Mouse (Mus musculus): ENCODE measurements around the gene Rora.

Gene Rora

DNA sequence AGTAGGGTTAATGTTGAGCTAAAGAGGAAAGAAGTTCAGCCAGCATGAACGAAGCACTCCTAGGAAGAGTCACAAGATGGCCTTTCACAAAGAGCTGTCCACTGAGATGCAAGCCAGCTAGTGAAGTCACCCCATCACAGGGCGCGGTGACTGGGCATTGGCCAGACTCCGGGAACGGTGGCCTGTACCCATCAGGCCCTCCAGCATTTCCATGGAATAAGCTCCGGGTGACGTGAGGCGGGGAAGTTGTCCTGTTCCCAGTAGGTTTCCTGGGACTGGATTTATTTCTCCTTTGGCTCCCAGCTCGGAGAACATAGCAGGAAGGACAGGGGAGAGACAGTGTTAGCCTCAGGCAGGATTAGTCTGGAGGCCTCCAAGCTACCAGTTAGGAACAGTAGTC is 481.0 kb downstream of the Rora start:
- in situ Hi-C loops (cut with MboI, MseI) = loop anchor here (10.0 kb wide), 1 partner anchor 800 kb away; no protein-coding TSS in a partner anchor

DNA sequence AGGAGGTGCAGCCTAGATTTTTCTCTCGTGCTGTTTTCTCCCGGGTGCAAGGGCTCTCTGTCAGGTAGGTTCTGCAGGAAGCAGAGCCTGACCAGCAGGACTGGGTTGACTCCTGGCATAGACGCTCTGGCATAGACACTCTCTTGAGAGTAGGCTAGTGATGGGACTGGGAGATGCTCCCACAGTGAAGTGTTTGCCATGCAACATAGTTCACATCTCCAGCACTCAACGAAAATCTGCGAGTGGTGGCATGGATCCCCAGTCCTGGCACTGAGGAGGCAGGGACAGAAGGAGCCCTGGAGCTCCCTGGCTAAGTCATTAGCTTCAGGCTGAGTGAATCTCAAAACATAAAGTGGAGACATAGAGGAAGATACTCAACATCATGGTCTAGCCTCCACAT is 483.2 kb downstream of the Rora start:
- in situ Hi-C loops (cut with MboI, MseI) = loop anchor here (10.0 kb wide), 1 partner anchor 798 kb away; no protein-coding TSS in a partner anchor

DNA sequence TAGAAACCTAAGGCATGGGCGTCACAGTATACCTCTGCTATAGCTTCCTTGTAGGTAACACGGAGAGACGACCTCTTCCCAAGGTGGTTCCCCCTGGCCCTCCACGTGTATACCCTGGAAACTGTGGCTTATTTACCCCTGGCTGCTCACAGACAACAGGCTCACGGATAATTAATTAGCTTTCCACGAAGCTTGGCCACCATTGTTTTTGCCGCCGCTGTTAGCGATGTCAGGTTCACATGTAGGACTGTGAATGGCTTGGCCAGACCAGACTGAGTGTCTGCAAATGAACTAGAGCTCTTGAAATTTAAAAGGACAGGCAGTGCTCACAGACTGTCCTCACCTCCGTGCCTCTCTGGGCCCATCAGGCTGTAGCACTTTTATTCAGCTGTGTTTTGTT is 483.8 kb downstream of the Rora start:
- in situ Hi-C loops (cut with MboI, MseI) = loop anchor here (10.0 kb wide), 1 partner anchor 797 kb away; no protein-coding TSS in a partner anchor

DNA sequence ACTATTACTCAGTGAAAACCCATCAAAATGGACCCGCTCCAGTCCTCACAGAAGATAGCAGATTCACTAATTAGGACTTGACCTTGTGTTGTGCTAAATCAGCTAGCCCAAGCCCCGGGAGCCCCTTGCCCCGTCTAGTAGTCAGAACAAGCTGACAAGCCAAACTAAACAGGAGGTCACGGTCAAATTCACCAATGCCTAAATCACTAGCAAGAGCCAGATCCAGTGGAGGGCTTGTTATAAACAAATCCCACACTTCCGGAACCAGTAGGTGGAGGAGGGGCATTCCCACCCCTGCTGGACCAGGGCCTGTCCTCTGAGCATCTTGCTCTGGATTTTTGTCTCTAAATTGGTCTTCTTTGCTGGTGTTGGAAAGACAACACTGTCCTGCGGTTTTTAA is 486.6 kb downstream of the Rora start:
- in situ Hi-C loops (cut with MboI, MseI) = no loop called here

DNA sequence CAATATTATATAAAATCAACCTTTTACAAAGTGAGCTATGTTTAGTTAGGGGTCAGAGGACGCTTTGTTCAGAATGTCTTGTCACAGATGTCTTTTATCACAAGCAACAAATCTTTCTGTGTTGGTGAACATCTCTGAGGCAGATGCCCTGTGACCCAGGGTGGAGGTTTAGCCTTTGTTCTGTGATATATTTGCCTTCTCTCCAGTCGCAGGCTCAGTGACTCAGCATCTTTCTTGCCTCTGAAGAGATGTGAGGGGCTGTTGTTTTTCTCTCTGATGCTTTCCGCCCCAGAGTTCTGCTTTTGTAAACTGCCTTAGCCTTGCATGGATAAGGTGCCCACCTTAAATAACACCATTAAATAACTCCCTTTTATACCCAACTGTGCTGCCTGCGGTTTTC is 488.3 kb downstream of the Rora start:
- in situ Hi-C loops (cut with MboI, MseI) = no loop called here

DNA sequence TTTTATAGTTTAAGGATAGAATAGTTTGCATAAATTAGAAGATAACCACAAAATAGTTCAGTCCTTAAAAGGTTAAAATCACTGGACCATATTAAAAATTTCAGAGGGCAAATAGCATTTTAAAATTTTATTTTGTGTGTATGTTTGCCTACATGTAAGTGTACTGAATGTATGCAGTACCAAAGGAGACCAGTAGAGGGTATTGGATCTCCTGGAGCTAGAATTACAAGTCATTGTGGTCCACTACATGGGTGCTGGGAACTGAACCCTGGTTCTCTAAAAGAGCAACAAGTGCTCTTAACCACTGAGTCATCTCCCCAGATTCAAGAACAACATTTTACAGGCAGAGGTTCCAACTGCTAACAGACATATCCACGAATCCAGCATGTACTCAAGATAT is 493.4 kb downstream of the Rora start:
- in situ Hi-C loops (cut with MboI, MseI) = no loop called here

DNA sequence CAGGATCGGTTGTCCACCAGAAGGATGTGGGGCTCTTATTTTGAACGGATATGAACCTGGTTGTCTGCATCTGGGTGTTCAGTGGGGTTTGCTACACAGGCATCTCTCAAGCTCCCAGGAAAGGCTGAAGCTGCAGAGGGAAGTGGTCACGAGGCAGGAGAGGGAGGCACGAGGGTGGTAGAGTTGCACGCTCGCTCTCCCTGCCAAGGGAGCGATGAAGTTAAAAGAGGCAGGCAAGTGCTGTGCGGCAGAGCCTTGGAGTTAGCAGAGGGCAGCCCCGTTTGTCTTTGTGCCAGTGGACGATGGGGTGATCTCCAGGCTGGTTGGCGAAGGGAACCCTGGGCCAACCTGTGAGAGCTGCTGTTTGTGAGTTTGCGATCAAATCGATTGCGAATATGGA is 496.6 kb downstream of the Rora start:
- in situ Hi-C loops (cut with MboI, MseI) = no loop called here

DNA sequence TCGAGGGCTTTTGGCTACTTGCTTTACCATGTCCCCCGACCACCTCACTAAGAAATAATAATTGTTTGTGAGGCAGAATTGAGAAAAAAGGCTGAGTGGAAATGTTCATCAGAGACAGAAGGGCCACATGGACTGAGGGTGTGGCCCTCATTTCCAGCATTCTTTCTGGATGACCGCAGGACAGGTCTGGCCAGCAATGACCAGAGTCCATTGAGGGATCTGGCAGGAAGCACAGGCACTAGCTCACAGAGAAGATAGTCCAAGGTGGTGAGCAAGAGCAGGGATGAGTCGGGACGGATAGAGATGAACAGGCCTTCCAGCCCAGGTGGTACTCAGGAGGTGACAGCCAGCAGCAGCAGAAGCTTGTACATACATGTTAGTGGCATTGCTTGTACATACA is 501.1 kb downstream of the Rora start:
- in situ Hi-C loops (cut with MboI, MseI) = no loop called here

DNA sequence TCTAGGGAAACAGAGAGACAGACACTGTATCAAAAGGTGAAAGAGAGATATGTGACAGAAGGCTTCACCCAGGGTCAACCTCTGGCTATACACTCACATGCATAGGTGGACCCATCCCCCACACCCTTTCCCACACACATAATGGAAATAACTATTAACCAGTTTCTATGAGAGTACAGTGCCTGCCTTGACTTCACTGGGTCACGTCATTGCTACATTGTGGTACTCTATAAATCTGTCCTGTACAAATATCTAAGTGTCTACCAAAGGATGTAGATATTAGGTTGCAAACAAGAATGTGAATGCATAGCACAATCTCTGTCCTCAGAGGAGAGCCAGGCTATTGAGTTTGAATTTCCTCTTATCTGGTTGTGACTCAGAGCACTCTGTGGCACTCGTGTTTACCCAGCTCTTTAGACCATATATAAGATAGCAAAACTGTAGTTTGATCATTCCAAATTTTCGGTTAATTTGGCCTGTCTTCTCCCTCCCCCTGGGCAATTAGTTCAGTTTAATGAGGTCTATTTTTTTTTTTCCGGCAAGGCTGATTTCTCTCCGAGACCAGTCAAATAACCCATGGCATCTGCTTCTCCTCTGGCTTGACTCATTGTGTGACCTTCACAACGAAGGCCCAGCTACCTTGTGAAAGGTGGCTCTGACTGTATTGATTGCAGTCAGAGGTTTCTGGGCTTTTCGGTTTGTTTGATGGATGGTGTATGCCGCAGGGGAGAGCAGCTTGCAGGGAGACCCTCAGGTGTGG is 502.4 kb downstream of the Rora start:
- in situ Hi-C loops (cut with MboI, MseI) = no loop called here

DNA sequence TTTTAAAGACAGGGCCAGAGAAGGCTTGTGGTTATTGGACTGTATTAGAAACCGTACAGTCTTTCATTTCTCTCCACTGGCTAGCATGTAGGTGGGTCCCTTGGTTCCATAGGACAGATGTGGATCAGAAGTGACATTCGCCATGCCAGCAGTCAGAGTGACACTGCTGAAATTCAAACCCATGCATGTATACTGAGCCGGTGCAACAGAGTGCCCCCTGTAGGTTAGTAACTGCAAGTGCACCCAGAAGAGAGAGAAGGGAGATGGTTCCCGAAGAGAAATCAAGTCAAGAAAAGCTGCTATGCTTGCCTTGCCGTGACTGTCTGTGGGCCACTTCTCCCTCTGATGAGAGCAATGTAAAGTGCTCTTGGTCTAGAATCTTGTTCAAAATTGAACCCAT is 507.2 kb downstream of the Rora start:
- in situ Hi-C loops (cut with MboI, MseI) = no loop called here

DNA sequence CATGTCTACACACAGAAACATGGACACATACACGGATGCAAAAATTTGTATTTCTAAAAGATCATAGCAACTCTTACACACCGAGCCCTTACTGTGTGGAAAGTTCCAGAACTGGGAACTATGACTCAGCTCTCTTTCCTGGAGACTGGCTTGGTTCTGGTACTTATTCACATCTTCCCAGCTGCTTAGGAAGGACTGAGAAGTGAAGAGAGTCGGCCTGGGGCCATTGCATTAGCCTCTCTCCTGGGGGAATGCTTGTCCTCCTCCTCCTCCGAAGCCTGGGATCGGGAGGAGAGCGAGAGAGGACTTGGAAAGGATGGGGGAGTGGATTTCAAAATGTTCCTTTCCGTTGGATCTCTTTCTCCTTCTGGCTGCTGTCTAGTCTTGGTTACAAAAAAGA is 511.1 kb downstream of the Rora start:
- in situ Hi-C loops (cut with MboI, MseI) = no loop called here

DNA sequence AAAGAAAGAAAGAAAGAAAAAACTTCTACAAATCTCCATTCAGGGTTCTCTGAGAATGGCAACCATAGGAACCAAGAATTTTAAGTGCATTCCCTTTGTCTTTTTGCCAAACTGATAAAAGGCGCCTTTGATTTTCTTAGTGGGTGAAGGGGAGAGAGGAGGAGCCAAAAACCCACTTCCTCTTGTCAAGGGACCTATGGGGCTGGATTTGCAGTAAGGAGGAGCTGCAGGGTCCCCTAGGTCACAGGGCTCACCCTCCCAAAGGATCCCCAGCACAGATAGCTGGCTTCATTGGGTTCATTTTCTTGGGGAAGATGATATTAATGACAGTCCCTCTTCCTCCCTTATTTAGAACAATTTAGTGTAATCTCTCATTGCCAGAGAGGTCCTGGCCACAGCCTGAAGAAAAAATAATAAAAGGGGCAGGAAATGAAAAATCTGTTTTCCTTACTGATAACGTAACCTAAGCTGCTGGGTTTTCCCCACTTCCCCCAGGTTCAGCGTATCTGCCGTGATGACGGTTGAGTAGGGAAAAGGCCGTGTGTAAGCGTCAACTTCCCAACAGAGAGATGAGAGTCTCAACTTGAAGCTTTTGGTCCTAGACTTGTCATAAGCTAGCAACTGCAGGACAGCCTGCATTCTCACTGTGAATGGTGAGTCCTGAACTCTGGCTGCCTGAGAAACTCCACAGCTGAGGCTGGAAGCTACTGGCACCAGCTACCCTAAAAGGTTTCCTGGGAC is 511.7 kb downstream of the Rora start:
- in situ Hi-C loops (cut with MboI, MseI) = no loop called here

DNA sequence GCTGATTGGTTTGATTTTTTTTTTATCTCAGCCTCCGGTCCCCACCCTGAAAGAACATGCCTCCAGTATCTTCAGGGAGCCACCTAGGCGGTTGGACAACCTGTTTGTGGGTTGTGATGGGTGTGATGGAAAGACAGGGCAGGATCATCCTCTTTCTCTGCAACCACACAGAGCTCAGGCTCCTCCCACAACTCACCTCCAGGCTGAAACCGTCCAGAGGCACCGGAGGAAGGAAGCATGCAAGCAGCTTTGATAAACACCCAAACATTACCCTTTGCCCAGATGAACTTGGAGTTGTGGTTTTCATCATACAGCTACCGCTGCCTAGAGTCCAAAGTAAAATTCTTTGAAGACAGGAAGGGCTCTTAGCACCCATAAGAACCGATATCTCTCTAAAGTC is 520.5 kb downstream of the Rora start:
- in situ Hi-C loops (cut with MboI, MseI) = no loop called here

DNA sequence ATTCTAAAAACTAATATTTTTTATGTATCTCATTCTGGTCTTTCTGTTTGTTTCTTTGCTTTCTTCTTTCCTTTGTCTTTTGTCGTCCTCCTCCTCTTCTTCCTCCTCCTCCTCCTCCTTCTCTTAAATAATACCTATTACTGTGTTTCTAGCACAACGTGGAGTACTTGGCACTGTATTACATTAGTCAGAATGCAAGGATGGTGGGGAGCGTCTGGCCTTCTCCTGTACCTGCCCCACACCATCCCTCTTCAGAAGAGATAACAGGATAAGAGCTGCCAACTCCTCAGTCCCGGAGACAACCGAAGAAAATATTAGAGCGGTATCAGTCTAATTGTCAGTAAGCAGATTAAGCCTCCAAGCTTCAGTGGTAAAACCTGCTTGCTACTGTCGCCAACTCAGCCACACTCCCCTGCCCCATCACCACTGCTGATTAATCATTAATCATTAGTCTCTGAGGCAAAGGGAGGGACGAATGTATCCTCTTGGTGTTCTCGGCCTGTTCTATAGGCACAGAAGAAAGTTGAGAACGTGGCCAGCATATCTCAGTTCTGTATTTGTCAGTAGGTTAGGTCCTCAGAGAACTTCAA is 521.0 kb downstream of the Rora start:
- in situ Hi-C loops (cut with MboI, MseI) = loop anchor here (5.0 kb wide), 1 partner anchor 103 kb away; no protein-coding TSS in a partner anchor

DNA sequence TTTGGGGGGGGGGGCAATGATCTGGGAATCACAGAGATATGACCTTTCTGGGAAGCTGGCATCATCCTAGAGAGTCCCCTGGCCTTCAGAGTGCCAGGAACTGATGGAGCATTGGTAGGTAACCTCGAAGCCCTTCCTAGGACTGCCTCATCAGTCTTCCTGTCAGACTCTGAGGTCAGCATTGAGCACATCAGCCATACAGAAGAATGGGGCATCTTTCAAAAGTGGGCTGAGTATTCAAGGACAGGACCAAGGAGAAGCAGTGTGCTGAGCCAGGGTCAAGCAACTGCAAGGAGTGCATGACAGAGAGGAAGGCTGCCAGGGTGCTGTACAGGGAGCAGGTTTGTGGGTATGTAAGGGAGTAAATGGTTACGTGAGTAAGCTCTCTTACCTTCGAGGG is 523.4 kb downstream of the Rora start:
- in situ Hi-C loops (cut with MboI, MseI) = loop anchor here (5.0 kb wide), 1 partner anchor 100 kb away; no protein-coding TSS in a partner anchor

DNA sequence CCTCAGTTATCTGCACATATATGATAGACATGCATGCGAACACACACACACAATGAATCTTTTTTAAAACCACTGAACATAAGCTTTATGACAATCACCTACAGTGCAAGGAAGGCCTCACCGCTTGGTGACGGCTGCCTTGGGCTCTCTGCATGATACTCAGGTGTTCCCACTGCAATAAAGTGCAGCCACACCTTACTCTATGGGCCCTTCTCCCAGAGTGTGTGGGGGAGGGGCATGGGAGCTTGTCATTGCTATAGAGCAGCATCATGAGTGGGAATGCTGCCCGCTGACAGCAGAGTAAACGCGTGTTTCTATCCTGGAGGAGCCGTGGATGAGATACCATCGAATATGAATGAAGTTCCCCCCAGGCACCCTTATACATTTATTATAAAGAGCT is 525.6 kb downstream of the Rora start:
- in situ Hi-C loops (cut with MboI, MseI) = loop anchor here (5.0 kb wide), 1 partner anchor 98 kb away; no protein-coding TSS in a partner anchor

DNA sequence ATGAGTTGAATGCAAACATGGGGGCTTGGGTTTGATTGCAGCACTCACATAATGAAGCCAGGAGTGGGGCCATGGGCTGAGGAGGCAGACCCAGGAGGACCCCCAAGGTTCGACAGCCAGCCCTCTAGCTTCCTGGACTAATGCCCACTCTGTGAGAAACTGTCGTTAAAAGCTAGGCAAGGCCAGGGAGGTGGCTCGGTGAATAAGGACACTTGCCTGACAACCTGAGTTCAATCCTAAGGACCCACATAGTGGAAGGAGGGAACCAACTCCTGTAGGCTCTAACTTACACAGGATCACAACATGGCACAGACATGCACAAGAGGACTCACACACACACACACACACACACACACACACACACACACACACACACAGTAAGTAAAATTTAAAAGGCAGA is 527.4 kb downstream of the Rora start:
- in situ Hi-C loops (cut with MboI, MseI) = no loop called here

DNA sequence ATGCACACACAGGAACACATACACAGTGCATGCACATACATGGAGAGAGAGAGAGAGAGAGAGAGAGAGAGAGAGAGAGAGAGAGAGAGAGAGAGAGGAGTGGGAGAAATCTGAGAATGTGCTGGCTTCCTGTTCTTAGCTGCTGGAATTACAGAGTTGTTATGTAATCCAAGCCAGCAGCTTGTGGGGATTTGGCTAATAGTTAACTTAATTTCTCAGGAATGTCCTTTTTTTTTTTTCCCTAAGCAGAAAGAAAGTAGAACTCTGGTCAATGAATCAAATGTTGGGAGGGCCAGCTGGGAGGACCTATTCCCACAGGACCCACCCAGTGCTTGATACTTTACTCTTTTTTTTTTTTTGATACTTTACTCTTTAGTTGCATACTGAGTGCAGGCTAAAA is 527.8 kb downstream of the Rora start:
- in situ Hi-C loops (cut with MboI, MseI) = no loop called here

DNA sequence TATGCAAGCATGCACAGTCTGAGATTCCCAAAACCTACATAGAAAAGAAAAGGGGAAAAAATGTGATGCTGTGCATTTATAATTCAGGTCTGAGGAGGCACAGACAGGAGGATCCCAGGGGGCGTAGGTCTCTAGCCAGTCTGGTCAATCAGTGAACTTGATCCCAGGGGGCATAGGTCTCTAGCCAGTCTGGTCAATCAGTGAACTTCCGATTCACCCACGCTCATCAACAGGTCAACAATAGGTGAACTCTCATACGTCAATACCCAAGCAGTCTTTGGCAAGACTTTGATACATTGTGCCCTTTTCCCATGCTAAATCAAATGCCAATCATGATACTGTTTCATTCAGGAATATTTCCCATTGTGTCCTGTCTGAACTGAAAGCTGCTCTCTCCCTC is 530.3 kb downstream of the Rora start:
- in situ Hi-C loops (cut with MboI, MseI) = no loop called here

DNA sequence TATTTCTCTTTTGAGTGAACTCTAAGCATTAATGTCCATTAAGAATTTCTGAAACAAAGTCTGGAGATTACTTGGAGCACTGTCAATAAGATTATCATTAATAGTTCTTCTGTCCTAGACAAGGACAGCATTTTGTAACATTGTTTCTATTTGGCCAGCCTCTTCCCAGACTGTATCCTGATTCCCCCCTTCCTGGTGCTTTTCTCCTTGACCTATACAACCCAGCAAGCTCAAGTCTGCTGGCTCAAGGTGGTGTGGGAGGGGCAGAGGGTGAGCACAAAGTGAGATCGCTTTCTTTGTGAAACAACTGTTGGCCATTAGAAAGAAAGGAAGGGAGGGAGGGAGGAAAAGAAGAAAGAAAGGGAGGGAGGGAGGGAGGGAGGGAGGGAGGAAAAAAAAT is 537.1 kb downstream of the Rora start:
- in situ Hi-C loops (cut with MboI, MseI) = no loop called here

DNA sequence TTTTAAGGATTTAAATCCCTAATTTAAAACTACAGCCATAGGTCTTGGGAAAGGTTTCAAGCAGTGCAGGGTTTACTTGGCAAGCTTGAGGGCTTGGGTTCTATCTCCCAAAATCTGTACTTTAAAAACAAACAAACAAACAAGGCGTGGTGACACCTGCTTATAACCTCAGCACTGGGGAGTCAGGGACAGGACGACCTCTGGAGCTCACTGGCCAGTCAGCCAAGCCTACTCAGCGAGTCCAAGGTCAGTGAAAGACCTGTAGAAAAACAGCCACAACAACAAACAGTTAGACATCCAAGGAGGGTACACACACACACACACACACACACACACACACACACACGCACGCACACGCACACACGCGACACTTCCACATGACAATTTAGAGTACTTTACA is 538.9 kb downstream of the Rora start:
- in situ Hi-C loops (cut with MboI, MseI) = no loop called here
